Mouse (Mus musculus) hindbrain, postnatal 0 days (tissue): Measurements from ENCODE around the gene Itpkb. TPM values are rescaled to one million over a fixed set of nuclear protein-coding genes. Genes with fewer than 3 reads are reported as not detected.
A peak's percentile ranks its signal among the peaks of the same experiment; 100 is the strongest.

Source experiments
- ATAC-seq: fragments of 200-750 bp; cut with Nextera tagmentation; 2 replicates; pipeline ENCODE4 v1.8.0; 2017; ENCODE audit warnings: mild to moderate bottlenecking, moderate TSS enrichment, moderate library complexity
- DNase-seq: peaks from one replicate; pipeline ENCODE4 v3.0.0-alpha.2; 2015; ENCODE audit warnings: low spot score
- H3K27ac ChIP-seq: fragments of 300-500 bp; sonication (generic); 2 replicates; pipeline ENCODE4 v1.5.1; 2014; ENCODE audit warnings: mild to moderate bottlenecking
- H3K27me3 ChIP-seq: fragments of 300-500 bp; sonication (generic); 2 replicates; pipeline ENCODE4 v1.6.1; 2014; ENCODE audit warnings: low read length, mixed read lengths; ENCODE audit not compliant: insufficient read depth
- H3K36me3 ChIP-seq: fragments of 300-500 bp; sonication (generic); 2 replicates; pipeline ENCODE4 v1.6.1; 2014; ENCODE audit warnings: low read length, mixed read lengths; ENCODE audit not compliant: insufficient read depth
- H3K4me1 ChIP-seq: fragments of 300-500 bp; sonication (generic); 2 replicates; pipeline ENCODE4 v1.6.1; 2014; ENCODE audit warnings: antibody characterized with exemption, low read length, mixed read lengths; ENCODE audit not compliant: insufficient read depth
- H3K4me2 ChIP-seq: fragments of 300-500 bp; sonication (generic); 2 replicates; pipeline ENCODE4 v1.6.1; 2014; ENCODE audit warnings: low read depth, mild to moderate bottlenecking, low read length, moderate library complexity, mixed read lengths
- H3K4me3 ChIP-seq: fragments of 300-500 bp; sonication (generic); 2 replicates; pipeline ENCODE4 v1.5.1; 2014; ENCODE audit warnings: low read length
- H3K9ac ChIP-seq: fragments of 300-500 bp; sonication (generic); replicated peaks from 2 replicates; pipeline ENCODE4 v1.6.1; 2014; ENCODE audit warnings: mild to moderate bottlenecking, low read length, moderate library complexity, mixed read lengths
- H3K9me3 ChIP-seq: fragments of 300-500 bp; sonication (generic); 2 replicates; pipeline ENCODE4 v1.6.1; 2016; ENCODE audit warnings: low read length, mixed read lengths
- CTCF ChIP-seq: IDR thresholded peaks from 2 replicates; pipeline ENCODE4 v1.5.1; 2016; ENCODE audit warnings: antibody characterized with exemption, control low read depth, low read depth
- WGBS: fragments of 180-500 bp; shearing (Covaris S2); extraction: QIAGEN DNeasy Blood & Tissue Kit; methylation state at CpG from one replicate; pipeline ENCODE4 v1.1.7; 2014; 5-methylcytosine and 5-hydroxymethylcytosine counted together
- polyA plus RNA-seq: library from polyadenylated mRNA; unstranded; fragments of >200 nt; fragmentation: Nextera tagmentation; extraction: Ambion mirVana; gene quantifications from 2 replicates; pipeline ENCODE4 v1.2.1, GENCODE M21; 2015
- total RNA-seq: library from RNA; depleted of rRNA; stranded (reverse); fragments of >200 nt; gene quantifications from 2 replicates; pipeline ENCODE4 v1.2.3, GENCODE M21; 2014

The Itpkb gene
- total and polyA plus RNA-seq, 2 experiments from 2014 or later: 4.1 to 19.0 TPM

DNA sequence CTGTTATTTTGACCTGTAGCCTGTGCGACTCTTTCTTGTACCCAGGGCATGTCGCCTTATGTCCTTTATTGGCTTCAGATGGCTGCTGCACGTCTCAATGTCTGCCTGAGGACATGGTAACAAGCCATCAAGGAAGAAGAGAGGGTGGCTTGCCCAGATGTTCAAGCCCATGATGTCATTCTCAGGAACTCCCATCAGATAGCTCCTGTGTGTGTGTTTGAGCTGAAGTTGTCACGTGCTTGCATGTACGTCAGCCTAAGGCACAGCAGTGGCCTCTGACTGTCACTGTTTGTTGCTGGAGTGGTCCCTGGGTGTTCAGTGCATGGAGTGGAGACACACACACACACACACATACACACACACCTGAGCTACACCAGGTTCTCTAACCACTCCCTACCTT lies 29.0 kb downstream of the Itpkb start:
- peaks cover 13% of the 10 kb centered on the region; the same call in 1 of the 2 replicates for H3K4me1 ChIP-seq
- DNase-seq (no peak), ATAC-seq (peak; percentile 8; the same call in 1 of the 2 replicates)
- H3K36me3 ChIP-seq: no peaks in the 10 kb centered on the region
- no peak overlapping the region for H3K9ac ChIP-seq
- no peak overlapping the region for H3K4me2 ChIP-seq
- no peak overlapping the region for H3K4me3 ChIP-seq
- TF ChIP-seq CTCF: no peak
- WGBS: 70% methylated on average over 5 of the region's 5 CpGs
- H3K27ac ChIP-seq: peak overlapping the region; percentile 26; the same call in 1 of the 2 replicates
- no peaks in the 10 kb centered on the region for H3K9me3 ChIP-seq
- no peaks in the 10 kb centered on the region for H3K27me3 ChIP-seq

DNA sequence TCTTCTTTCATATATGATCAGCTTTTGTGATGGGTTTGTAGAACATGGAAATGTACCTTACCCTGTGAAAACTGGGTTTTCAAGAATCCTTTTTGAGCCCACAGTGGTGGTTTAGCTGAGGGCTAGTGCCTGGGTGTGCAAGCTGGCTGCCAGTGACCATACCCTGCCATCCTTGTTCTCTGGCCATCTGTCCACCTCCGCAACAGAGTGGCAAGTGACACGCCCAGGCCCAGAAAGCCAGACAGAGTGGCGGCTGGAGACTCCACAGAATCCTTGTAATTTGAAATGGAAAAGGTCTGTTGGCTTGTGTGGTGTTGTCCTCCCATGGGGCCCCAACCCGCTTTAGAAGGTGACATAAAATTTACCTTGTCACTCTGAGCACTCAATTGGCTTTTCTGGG lies 31.9 kb downstream of the Itpkb start:
- Histone ChIP-seq H3K9ac (no peak overlapping the region), H3K4me3 (no peak overlapping the region), H3K4me2 (no peak overlapping the region), H3K27me3 (no peaks in the 10 kb centered on the region), H3K4me1 (peaks cover 24% of the 10 kb centered on the region), H3K27ac (no peak overlapping the region), H3K9me3 (no peaks in the 10 kb centered on the region), H3K36me3 (no peaks in the 10 kb centered on the region)
- DNase-seq (no peak), ATAC-seq (no peak)
- WGBS: 74% methylated on average over 4 of the region's 4 CpGs
- no peak for TF ChIP-seq CTCF

DNA sequence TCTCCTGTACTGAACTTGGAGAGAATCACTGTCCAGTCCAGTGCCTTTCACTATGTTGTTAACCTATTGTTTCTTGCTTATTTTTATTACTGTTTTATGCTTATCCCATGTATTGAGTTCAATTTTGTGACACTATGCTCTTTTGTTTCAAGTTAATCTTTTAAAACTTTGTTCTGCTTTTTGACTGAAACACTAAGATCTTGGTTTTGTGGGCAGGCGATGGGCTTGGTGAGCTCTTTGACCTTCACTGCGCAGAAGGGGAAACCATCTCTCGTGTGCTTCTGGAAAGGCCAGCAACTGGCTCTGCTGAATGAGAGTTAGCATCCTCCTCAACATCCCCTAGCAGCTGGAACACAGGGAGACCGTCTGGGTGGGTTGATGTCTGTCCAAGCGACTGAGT lies 32.6 kb downstream of the Itpkb start:
- H3K4me1 ChIP-seq: peaks cover 26% of the 10 kb centered on the region
- 84% methylated on average over 5 of the region's 5 CpGs for WGBS
- ATAC-seq (no peak), DNase-seq (no peak)
- H3K9me3 ChIP-seq: no peaks in the 10 kb centered on the region
- no peak overlapping the region for H3K4me3 ChIP-seq
- H3K9ac ChIP-seq: no peak overlapping the region
- no peaks in the 10 kb centered on the region for H3K27me3 ChIP-seq
- H3K36me3 ChIP-seq: no peaks in the 10 kb centered on the region
- 0 out of 2 replicates have a peak overlapping the region, but pooled peaks have one; percentile 6 for H3K27ac ChIP-seq
- TF ChIP-seq CTCF: no peak
- no peak overlapping the region for H3K4me2 ChIP-seq

DNA sequence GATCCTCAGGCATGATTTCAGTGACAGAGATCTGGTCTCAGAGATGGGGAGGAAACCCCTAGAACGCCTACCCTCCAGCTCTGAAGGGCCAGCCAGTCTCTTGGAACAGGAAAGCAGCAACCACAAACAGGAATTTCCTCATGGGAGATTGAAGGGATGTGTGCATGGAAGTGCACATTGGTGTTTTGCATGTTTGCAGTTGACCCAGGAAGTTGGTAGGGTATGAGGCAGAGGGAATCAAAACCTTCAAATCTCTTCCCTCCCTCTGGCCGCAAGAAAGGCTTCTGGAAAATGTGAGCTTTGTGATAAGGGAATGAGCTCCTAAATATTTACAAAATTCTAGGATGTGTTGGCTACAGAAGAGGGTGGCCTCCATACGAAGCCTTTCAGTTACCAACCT lies 33.0 kb downstream of the Itpkb start:
- no peak for TF ChIP-seq CTCF
- H3K36me3 ChIP-seq: no peaks in the 10 kb centered on the region
- DNase-seq: no peak
- H3K9ac ChIP-seq: no peak overlapping the region
- peaks cover 30% of the 10 kb centered on the region for H3K4me1 ChIP-seq
- H3K4me2 ChIP-seq: no peak overlapping the region
- no peaks in the 10 kb centered on the region for H3K9me3 ChIP-seq
- H3K27ac ChIP-seq: 0 out of 2 replicates have a peak overlapping the region, but pooled peaks have one; percentile 6
- no peak overlapping the region for H3K4me3 ChIP-seq
- 84% methylated on average over 3 of the region's 3 CpGs for WGBS
- H3K27me3 ChIP-seq: no peaks in the 10 kb centered on the region
- no peak for ATAC-seq

DNA sequence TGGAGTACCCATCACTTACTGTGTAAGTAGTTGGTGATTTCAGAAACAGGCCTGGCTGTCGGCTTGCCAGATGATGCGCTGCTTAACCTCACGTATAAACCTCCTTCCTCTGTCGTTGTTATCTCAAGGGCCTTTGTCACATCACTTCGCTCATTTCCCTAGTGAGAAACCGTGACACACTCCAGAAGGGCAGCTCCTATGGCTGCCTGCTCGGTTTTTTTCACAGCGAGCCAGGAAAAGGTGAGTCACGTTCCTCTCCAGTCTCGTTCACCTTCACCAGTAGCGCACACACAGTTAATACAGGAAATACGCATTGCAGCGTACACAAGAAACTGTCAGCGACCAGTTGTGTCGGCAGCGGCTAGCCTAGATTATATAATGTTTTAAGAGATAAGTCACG lies 33.7 kb downstream of the Itpkb start:
- peak overlapping the region; percentile 86; the same call in 1 of the 2 replicates for H3K27ac ChIP-seq
- peak overlapping the region; percentile 54 for H3K4me2 ChIP-seq
- H3K4me1 ChIP-seq: peaks cover 31% of the 10 kb centered on the region
- ATAC-seq (no peak), DNase-seq (peak; percentile 40)
- H3K9ac ChIP-seq: 0 out of 2 replicates have a peak overlapping the region, but pooled peaks have one; percentile 9
- H3K27me3 ChIP-seq: no peaks in the 10 kb centered on the region
- H3K4me3 ChIP-seq: no peak overlapping the region
- no peak for TF ChIP-seq CTCF
- WGBS: 65% methylated on average over 17 of the region's 17 CpGs
- no peaks in the 10 kb centered on the region for H3K9me3 ChIP-seq
- H3K36me3 ChIP-seq: no peaks in the 10 kb centered on the region

DNA sequence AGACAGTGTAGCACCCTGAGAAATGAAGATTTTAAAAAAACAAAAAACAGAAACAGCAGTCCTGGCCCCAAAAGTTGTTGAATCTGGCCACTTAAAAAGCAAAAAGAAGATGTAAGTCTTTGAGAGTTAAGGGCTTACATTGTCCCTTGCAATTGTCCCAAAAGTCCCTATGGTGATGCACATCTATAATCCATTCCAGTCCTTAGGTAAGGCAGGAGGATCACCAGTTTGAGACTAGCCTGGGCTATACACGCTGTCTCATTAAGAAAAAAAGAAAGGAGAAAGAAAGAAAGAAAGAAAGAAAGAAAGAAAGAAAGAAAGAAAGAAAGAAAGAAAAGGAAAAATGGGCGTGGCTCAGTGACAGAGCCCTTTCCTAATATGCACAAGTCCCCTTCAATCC lies 34.4 kb downstream of the Itpkb start:
- Histone ChIP-seq H3K36me3 (no peaks in the 10 kb centered on the region), H3K4me3 (peak overlapping the region; percentile 30), H3K4me2 (peak overlapping the region; percentile 54), H3K27me3 (no peaks in the 10 kb centered on the region), H3K4me1 (peaks cover 28% of the 10 kb centered on the region), H3K9ac (peak overlapping the region; percentile 46; the same call in 1 of the 2 replicates), H3K27ac (peak overlapping the region; percentile 86), H3K9me3 (no peaks in the 10 kb centered on the region)
- DNase-seq (no peak), ATAC-seq (no peak)
- 8% methylated on average over 2 of the region's 2 CpGs for WGBS
- no peak for TF ChIP-seq CTCF

DNA sequence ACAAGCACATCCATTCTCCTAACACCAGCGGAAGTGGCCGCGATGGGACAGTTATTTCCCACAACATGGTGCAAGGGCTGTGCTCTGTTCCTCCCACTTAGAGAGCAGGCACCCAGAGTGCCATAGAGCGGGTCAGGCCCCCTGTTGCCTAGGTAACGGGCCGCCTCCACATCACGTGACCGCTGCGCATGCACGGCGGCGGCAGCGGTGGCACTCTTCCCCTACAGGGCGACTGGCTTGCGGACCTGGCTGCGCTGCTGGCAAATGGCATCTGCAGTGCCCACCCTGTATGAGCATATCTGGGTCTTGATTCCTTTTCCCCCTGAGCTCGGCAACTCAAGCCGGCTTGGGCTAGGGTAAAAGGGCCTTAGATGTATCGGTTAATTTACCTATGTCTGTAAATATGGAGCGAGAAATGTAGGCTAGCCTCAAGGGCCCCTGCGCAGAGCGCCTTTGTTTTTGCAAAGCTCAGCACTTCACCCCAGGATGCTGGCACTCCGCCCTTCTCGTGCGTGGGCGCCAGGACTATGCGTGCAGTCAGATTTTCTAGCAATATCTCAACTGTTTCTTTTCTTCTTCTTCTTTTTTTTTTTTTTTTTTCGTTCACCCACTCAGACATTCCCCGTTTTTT lies 35.0 kb downstream of the Itpkb start:
- H3K27ac ChIP-seq: peak overlapping the region; percentile 86
- no peaks in the 10 kb centered on the region for H3K27me3 ChIP-seq
- peak overlapping the region; percentile 54 for H3K4me2 ChIP-seq
- no peaks in the 10 kb centered on the region for H3K9me3 ChIP-seq
- under 1% methylated on average over 29 of the region's 29 CpGs for WGBS
- ATAC-seq: peak; percentile 94
- peaks cover 28% of the 10 kb centered on the region for H3K4me1 ChIP-seq
- TF ChIP-seq CTCF: peak; percentile 64
- peak; percentile 97 for DNase-seq
- H3K4me3 ChIP-seq: peak overlapping the region; percentile 30
- H3K9ac ChIP-seq: peak overlapping the region; percentile 46
- H3K36me3 ChIP-seq: no peaks in the 10 kb centered on the region
